Comparison of ENCODE assay signal across 19 mouse cellular contexts in genomic region chr12:3223352-3223751, GRCm38 (mm10).
DNase-seq lines count a peak whose midpoint lies in the region; ATAC-seq lines count a peak whose summit lies in the region.
"Had no signal": no experiment of that assay in that cellular context is flagged by ENCODE, and none has a peak within 500 bp of the region (broad histone marks: within the 10 kb centered on the region; RNA-seq: fewer than 3 reads in every experiment).

No protein-coding gene starts in this region.

- no peak overlapping the region for H3K4me2 ChIP-seq in heart, embryonic 11.5 days

- peak; percentile 61 for DNase-seq in heart, adult 11 months
- DNase-seq: adrenal gland, adult 2 months; adrenal gland, adult 8-10 months; adrenal gland, postnatal 10 days; adrenal gland, postnatal 14 days; adrenal gland, postnatal 25 days; adrenal gland, postnatal 36 days; B cell, adult 2 months; cerebellum, adult 11 months; cerebellum, adult 11-12 months; cerebellum, adult 18-20 months had no signal

- H3K27ac ChIP-seq in heart, embryonic 11.5 days (ENCODE audit: low read depth, low read length), result no peak overlapping the region

- no peak overlapping the region for H3K4me3 ChIP-seq in heart, embryonic 11.5 days (ENCODE audit: low read depth, low read length)

- no peak overlapping the region for H3K9ac ChIP-seq in heart, embryonic 11.5 days (ENCODE audit: low read depth, low read length)

- ATAC-seq in heart, embryonic 11.5 days (replicated peaks; ENCODE audit: insufficient number of reproducible peaks, low FRiP score, low TSS enrichment), result no peak
- peak; percentile 68; the same call in 1 of the 2 replicates for ATAC-seq in erythroid progenitor cell, adult 5-6 weeks (replicated peaks; ENCODE audit: low FRiP score, poor library complexity, severe bottlenecking)
- no peak for ATAC-seq in granulocyte monocyte progenitor cell, adult 5-6 weeks (replicated peaks; ENCODE audit: poor library complexity, severe bottlenecking)
- ATAC-seq: activated CD4-positive, CD25-positive, alpha-beta regulatory T cell, adult 4 months; CD4-positive, CD25-positive, alpha-beta regulatory T cell, adult 4 months; Patski had no signal

- 48% methylated on average over 2 of the region's 2 CpGs for WGBS in heart, embryonic 11.5 days (ENCODE audit: insufficient replicate concordance)

- no peaks in the 10 kb centered on the region for H3K36me3 ChIP-seq in heart, embryonic 11.5 days (ENCODE audit: control insufficient read depth, insufficient read depth, low read length)
- H3K36me3 ChIP-seq: G1E had no signal

- H3K27me3 ChIP-seq in heart, embryonic 11.5 days (ENCODE audit: control insufficient read depth, insufficient read depth, low read length), result no peaks in the 10 kb centered on the region
- H3K27me3 ChIP-seq: CH12.LX had no signal

- H3K9me3 ChIP-seq in heart, embryonic 11.5 days (replicated peaks; ENCODE audit: control insufficient read depth, low read length), result no peaks in the 10 kb centered on the region
- H3K9me3 ChIP-seq: G1E had no signal

- H3K4me1 ChIP-seq in heart, embryonic 11.5 days (ENCODE audit: control insufficient read depth, insufficient read depth, low read length), result no peaks in the 10 kb centered on the region
